Mouse (Mus musculus) heart, postnatal 0 days (tissue): ENCODE measurements around the gene Cdh8. TPM values are rescaled to one million over a fixed set of nuclear protein-coding genes. Genes with fewer than 3 reads are reported as not detected.

ENCODE experiments used
- ATAC-seq: fragments of 200-750 bp; cut with Nextera tagmentation; 2 replicates; pipeline ENCODE4 v1.8.0; 2017; ENCODE audit warnings: low read depth, moderate number of reproducible peaks, moderate library complexity; ENCODE audit not compliant: insufficient read depth
- DNase-seq: peaks from one replicate; pipeline ENCODE4 v3.0.0-alpha.2; 2016; ENCODE audit warnings: low spot score
- H3K27ac ChIP-seq: fragments of 300-500 bp; sonication (generic); 2 replicates; pipeline ENCODE4 v1.5.1; 2014; ENCODE audit warnings: low read depth, mild to moderate bottlenecking
- H3K27me3 ChIP-seq: fragments of 300-500 bp; sonication (generic); 2 replicates; pipeline ENCODE4 v1.6.1; 2014; ENCODE audit warnings: low read length, mixed read lengths; ENCODE audit not compliant: control insufficient read depth, insufficient read depth
- H3K36me3 ChIP-seq: fragments of 300-500 bp; sonication (generic); replicated peaks from 2 replicates; pipeline ENCODE4 v1.6.1; 2014; ENCODE audit warnings: low read length, mixed read lengths; ENCODE audit not compliant: control insufficient read depth, insufficient read depth
- H3K4me1 ChIP-seq: fragments of 300-500 bp; sonication (generic); 2 replicates; pipeline ENCODE4 v1.6.1; 2014; ENCODE audit warnings: antibody characterized with exemption; ENCODE audit not compliant: control insufficient read depth, insufficient read depth
- H3K4me2 ChIP-seq: fragments of 300-500 bp; sonication (generic); 2 replicates; pipeline ENCODE4 v1.6.1; 2014; ENCODE audit warnings: low read depth, mild to moderate bottlenecking, low read length, moderate library complexity
- H3K4me3 ChIP-seq: fragments of 300-500 bp; sonication (generic); 2 replicates; pipeline ENCODE4 v1.5.1; 2014; ENCODE audit warnings: low read depth, low read length
- H3K9ac ChIP-seq: fragments of 300-500 bp; sonication (generic); replicated peaks from 2 replicates; pipeline ENCODE4 v1.6.1; 2014; ENCODE audit warnings: low read depth, low read length, mixed read lengths
- H3K9me3 ChIP-seq: fragments of 300-500 bp; sonication (generic); replicated peaks from 2 replicates; pipeline ENCODE4 v1.6.1; 2016; ENCODE audit warnings: low read length; ENCODE audit not compliant: control insufficient read depth
- CTCF ChIP-seq: IDR thresholded peaks from 2 replicates; pipeline ENCODE4 v1.5.1; 2016; ENCODE audit warnings: antibody characterized with exemption, control low read depth, low read depth
- EP300 ChIP-seq: IDR thresholded peaks from 2 replicates; pipeline ENCODE4 v1.6.1; 2016; ENCODE audit warnings: antibody characterized with exemption, low read depth
- WGBS: fragments of 180-500 bp; shearing (Covaris S2); extraction: QIAGEN DNeasy Blood & Tissue Kit; methylation state at CpG from one replicate; pipeline ENCODE4 v1.1.7; 2014; 5-methylcytosine and 5-hydroxymethylcytosine counted together
- polyA plus RNA-seq: library from polyadenylated mRNA; unstranded; fragments of >200 nt; fragmentation: Nextera tagmentation; extraction: Ambion mirVana; gene quantifications from 2 replicates; pipeline ENCODE4 v1.2.1, GENCODE M21; 2015
- total RNA-seq: library from RNA; depleted of rRNA; stranded (reverse); fragments of >200 nt; gene quantifications from 2 replicates; pipeline ENCODE4 v1.2.3, GENCODE M21; 2014; ENCODE audit warnings: low replicate concordance

Gene Cdh8
- total and polyA plus RNA-seq, 2 experiments from 2014 or later: 0.15 to 0.19 TPM

DNA sequence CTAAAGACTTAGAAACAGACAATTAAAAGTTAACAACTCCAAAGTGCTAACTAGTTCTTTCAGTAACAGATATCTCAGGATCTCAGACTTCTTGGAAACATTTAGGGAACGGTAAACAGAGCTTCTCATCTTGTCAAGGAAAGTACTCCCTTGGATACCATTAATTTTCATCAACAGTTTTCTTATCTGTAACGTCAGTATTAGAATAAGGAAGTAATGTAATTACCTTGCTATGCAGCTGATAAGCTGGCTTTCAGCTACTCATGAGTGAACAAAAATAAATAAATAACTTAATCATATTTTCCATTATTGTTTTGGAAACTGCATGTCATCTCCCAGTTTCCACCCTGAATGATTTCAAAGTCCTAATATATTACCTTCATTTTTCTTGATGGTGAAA, 317.8 kb downstream of the Cdh8 start:
- 47% methylated on average over 2 of the region's 2 CpGs for WGBS

DNA sequence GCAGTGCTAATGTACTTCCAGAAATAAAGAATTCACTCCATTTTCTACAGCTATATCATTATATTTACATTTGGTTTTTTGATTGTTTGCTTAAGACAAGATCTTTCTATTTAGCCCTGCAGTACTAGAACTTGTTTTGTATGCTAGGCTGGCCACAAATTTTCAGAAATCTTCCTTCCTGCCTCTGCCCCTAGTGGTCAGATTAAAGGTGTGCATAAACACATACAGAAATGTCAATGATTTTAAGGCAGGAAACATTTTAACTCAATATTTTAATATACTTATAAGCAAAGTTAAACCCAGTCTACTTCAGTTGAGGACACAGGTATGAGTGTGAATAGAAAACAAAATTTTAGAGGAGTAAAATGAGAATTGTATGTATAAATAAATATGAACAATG, 364.9 kb downstream of the Cdh8 start:
- DNase-seq (no peak), ATAC-seq (no peak)
- Histone ChIP-seq H3K9me3 (no peaks in the 10 kb centered on the region), H3K27ac (no peak overlapping the region), H3K4me1 (no peaks in the 10 kb centered on the region), H3K4me2 (no peak overlapping the region), H3K27me3 (no peaks in the 10 kb centered on the region), H3K36me3 (no peaks in the 10 kb centered on the region), H3K4me3 (no peak overlapping the region), H3K9ac (no peak overlapping the region)
- TF ChIP-seq CTCF (no peak), EP300 (no peak)

More for the DNA sequence above, 317.8 kb downstream of the Cdh8 start:
- Histone ChIP-seq H3K27ac (no peak overlapping the region), H3K9ac (no peak overlapping the region), H3K36me3 (no peaks in the 10 kb centered on the region), H3K4me1 (no peaks in the 10 kb centered on the region), H3K9me3 (no peaks in the 10 kb centered on the region), H3K4me3 (no peak overlapping the region), H3K27me3 (no peaks in the 10 kb centered on the region), H3K4me2 (no peak overlapping the region)
- no peak for ATAC-seq
- DNase-seq: no peak
- TF ChIP-seq CTCF (no peak), EP300 (no peak)

DNA sequence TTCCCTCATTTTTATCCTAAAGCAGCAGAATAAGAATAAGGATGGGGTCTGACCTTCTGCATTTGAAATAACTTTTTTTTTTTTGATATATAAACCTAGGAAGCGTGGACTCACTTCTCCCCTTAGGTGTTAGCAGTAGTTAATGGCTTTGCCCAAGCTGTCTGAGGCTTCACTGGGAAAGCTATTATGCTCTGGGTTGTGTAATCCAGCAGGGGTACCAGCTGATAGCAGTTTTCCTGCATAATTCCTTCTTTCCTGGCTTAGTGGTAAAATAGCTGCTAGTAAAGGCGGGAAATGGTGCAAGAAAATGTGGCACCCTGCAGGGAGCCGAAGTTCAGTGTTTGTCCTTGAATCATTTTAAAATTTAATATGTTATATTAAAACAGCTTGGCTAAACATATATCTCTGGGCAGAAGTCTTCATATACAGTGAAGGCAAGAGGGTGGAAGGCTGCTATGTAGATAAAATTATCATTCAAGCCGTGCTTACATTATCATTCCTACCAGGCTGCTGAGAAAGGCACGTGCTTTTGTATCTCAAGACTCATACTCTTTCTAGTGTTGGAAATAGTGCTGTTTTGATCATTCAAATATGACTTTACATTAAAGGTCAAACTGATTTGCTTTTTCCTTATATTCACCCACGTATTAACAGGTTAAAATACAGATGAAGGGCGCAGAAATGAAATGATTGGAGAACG, 367.5 kb downstream of the Cdh8 start:
- 62% methylated on average over 8 of the region's 8 CpGs for WGBS
- H3K4me2 ChIP-seq: no peak overlapping the region
- TF ChIP-seq CTCF (no peak), EP300 (no peak)
- H3K36me3 ChIP-seq: no peaks in the 10 kb centered on the region
- no peak overlapping the region for H3K4me3 ChIP-seq
- no peaks in the 10 kb centered on the region for H3K4me1 ChIP-seq
- no peaks in the 10 kb centered on the region for H3K9me3 ChIP-seq
- DNase-seq (no peak), ATAC-seq (no peak)
- no peaks in the 10 kb centered on the region for H3K27me3 ChIP-seq
- H3K9ac ChIP-seq: no peak overlapping the region
- no peak overlapping the region for H3K27ac ChIP-seq

DNA sequence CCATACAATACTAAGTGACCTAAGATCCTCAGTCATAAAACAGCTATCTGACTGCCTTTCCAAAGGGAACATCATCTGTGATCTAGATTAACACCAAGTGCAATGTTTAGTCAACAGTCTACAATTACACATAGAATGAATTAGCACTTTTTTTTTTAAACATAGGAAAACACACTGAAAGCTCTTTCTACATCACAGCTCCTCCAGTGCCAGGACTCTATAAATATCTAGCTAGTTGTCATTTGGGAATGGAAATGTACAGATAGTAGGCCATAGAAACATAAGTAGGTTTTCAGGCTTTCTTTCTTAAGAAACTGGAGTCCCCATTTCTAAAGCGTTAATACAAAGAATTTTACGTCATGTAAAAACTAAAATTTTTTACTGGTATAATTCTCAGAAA, 375.8 kb downstream of the Cdh8 start:
- DNase-seq (no peak), ATAC-seq (no peak)
- Histone ChIP-seq H3K36me3 (no peaks in the 10 kb centered on the region), H3K9me3 (no peaks in the 10 kb centered on the region), H3K27ac (no peak overlapping the region), H3K4me3 (no peak overlapping the region), H3K27me3 (no peaks in the 10 kb centered on the region), H3K4me1 (no peaks in the 10 kb centered on the region), H3K4me2 (no peak overlapping the region), H3K9ac (no peak overlapping the region)
- 88% methylated on average over 2 of the region's 2 CpGs for WGBS
- TF ChIP-seq CTCF: no peak
- TF ChIP-seq EP300: no peak

DNA sequence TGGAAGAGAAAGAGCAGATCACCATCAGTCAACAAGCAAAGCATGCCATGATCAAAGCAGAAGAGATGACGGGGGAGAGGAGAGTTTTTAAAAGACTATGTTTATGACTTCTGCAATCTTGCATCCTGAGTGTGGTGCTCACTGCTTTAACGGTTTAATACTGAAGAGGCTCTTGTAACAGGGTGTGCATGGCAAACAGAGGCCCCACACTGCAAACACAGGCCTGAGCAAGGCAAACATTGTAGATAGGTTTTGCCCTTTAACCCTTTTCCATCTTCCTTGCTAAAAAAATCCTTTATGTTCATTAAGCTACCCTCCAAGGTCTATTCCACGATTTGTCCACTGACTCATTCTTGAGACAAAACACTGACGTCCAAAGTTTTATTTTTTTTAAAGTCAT, 385.2 kb downstream of the Cdh8 start:
- ATAC-seq (no peak), DNase-seq (no peak)
- Histone ChIP-seq H3K4me2 (no peak overlapping the region), H3K27me3 (no peaks in the 10 kb centered on the region), H3K9ac (no peak overlapping the region), H3K36me3 (no peaks in the 10 kb centered on the region), H3K4me3 (no peak overlapping the region), H3K9me3 (no peaks in the 10 kb centered on the region), H3K27ac (no peak overlapping the region), H3K4me1 (no peaks in the 10 kb centered on the region)
- 61% methylated on average over 4 of the region's 4 CpGs for WGBS
- TF ChIP-seq CTCF: no peak
- no peak for TF ChIP-seq EP300
